Mouse (Mus musculus) left cerebral cortex, adult 2 months (tissue): Measurements from ENCODE around the gene Zswim5. TPM values are rescaled to one million over a fixed set of nuclear protein-coding genes. Genes with fewer than 3 reads are reported as not detected.

Experiments used
- DNase-seq, 2 experiments: peaks; one replicate each; pipeline ENCODE4 v3.0.0; 2021 to 2022; ENCODE audit warnings: low spot score in 2 of 2, mixed read lengths in 1 of 2; ENCODE audit errors: extremely low spot score in 1 of 2
- H3K27ac ChIP-seq: fragments of 200-600 bp; 2 replicates; pipeline ENCODE4 v1.8.1; 2022
- H3K4me3 ChIP-seq: fragments of 200-600 bp; 2 replicates; pipeline ENCODE4 v1.8.1; 2022
- CTCF ChIP-seq: fragments of 200-600 bp; IDR thresholded peaks from 2 replicates; pipeline ENCODE4 v1.8.1; 2022; ENCODE audit warnings: antibody characterized with exemption, mild to moderate bottlenecking, moderate library complexity
- intact Hi-C: fragments of 180-260 bp; cut with DNase I; formaldehyde crosslinking; loops from one replicate; pipeline ENCODE4 v1.15.1; 2025
- total RNA-seq, 2 experiments: library from RNA; stranded (reverse); gene quantifications; 2 replicates each; pipeline ENCODE4 v1.2.3; 2021

Gene Zswim5
- total RNA-seq, 2 experiments from 2014 or later, result 9.3 to 11.0 TPM

- TF ChIP-seq CTCF, result no peak
- intact Hi-C loops, result loop anchor here (2.0 to 10.0 kb wide), 3 partner anchors 24 to 850 kb away; partner anchors contain the start of gene Eif2b3
- H3K4me3 ChIP-seq, result peak within 1 kb of the TSS; percentile 99
- DNase-seq, result peak in 1 of 2 experiments; percentile 50
- peak within 1 kb of the TSS; percentile 72 for H3K27ac ChIP-seq
Measured at GRCm38 (mm10) chr4:116995131-116995797, 118.1 kb downstream of the Zswim5 start, which contains the start of gene Hectd3. Gene Hectd3 (plus strand): TSS chr4:116995317.

DNA sequence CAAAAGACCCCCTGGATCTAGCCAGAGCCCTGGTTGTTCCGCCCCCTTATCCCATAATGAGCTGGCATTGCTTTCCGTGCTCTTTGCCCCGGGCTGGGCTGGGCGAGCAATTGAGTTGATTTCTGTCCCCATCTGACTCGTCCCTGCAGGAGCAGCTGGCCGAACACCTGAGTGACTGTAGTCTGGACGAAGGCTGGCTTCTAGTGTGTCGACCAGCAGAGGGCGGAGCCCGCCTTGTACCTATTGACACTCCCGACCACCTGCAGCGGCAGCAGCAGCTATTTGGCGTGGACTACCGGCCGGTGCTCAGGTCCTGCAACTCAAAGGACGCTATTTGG lies 118.6 kb downstream of the Zswim5 start:
- peak; percentile 43 for TF ChIP-seq CTCF
- H3K27ac ChIP-seq, result peak overlapping the region; percentile 72; the same call in 1 of the 2 replicates
- intact Hi-C loops, result loop anchor here (2.0 to 10.0 kb wide), 3 partner anchors 23 to 851 kb away; partner anchors contain the start of gene Eif2b3
- no peak for DNase-seq
- H3K4me3 ChIP-seq, result peak overlapping the region; percentile 99

- TF ChIP-seq CTCF, result no peak
- DNase-seq, result no peak
- no peak overlapping the region for H3K4me3 ChIP-seq
- intact Hi-C loops, result loop anchor here (10.0 kb wide), 1 partner anchor 855 kb away; no protein-coding TSS in a partner anchor
- no peak overlapping the region for H3K27ac ChIP-seq
Measured at GRCm38 (mm10) chr4:116999513-117000154, 122.5 kb downstream of the Zswim5 start.

- intact Hi-C loops, result loop anchor here (2.0 kb wide), 1 partner anchor 139 kb away; no protein-coding TSS in a partner anchor
- no peak overlapping the region for H3K27ac ChIP-seq
- no peak overlapping the region for H3K4me3 ChIP-seq
- no peak for DNase-seq
- no peak for TF ChIP-seq CTCF
Measured at GRCm38 (mm10) chr4:117001957-117002356, 124.8 kb downstream of the Zswim5 start.

- TF ChIP-seq CTCF, result peak; percentile 79
- H3K4me3 ChIP-seq, result no peak overlapping the region
- intact Hi-C loops, result loop anchor here (2.0 kb wide), 1 partner anchor 138 kb away; no protein-coding TSS in a partner anchor
- peak; percentile 54 to 55 for DNase-seq
- no peak overlapping the region for H3K27ac ChIP-seq
Measured at GRCm38 (mm10) chr4:117002543-117003521, 125.7 kb downstream of the Zswim5 start.

DNA sequence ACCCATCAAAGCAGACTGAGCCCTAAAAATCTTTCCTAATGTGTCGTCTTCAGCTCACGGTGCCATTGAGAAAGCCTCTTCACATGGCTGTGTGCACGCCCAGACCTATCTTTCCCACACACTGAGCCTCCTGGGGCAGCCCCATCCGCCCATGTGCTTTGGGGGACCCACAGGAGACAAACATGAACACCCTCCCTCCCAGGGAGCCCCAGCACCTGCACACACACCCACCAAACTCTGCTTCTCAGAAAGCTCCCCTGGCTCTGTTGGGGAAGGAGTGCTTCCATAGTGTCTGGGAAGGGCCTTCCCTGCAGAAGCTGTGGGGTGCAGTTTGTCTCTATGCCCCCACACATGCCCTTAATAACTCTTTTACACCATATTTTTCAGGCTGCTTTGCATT lies 127.5 kb downstream of the Zswim5 start:
- intact Hi-C loops, result no loop called here
- DNase-seq, result no peak
- TF ChIP-seq CTCF, result no peak
- H3K4me3 ChIP-seq, result no peak overlapping the region
- H3K27ac ChIP-seq, result no peak overlapping the region

DNA sequence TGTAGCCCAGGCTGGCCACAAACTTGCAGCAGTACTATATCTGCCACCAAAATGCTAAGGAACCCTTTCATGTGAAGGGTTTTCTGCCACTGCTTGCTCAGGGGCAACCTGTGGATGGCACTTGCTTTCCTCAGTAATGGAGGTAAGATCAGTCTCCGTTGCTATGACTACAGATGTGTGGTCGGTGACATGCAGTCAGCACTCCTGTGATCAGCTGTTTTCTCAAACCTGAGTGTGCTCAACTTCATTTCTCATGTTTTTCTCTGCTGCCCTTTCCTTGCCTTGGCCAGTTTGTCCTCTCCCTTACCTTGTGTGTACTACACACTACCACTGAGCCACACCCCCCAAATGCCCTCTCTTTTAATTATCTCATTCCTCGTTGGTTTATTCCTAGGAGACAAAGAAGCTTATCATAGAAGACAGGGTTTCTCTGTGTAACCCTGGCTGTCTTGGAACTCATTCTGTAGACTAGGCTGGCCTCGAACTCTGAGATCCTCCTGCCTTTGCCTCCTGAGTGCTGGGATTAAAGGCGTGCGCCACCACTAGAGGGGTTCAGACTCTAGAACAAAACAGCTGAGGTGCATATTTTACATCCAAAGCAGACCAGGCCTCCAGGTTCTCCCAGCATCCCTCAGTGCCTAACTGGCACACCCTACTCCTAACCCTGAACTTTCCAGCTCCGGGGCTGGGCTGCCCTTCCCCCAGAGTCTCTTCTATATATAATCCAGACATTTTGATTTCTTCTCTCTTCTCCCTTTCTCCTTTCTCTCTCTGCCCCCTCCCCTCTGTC lies 128.6 kb downstream of the Zswim5 start:
- intact Hi-C loops, result no loop called here
- no peak for TF ChIP-seq CTCF
- Histone ChIP-seq H3K27ac (no peak overlapping the region), H3K4me3 (no peak overlapping the region)
- no peak for DNase-seq

DNA sequence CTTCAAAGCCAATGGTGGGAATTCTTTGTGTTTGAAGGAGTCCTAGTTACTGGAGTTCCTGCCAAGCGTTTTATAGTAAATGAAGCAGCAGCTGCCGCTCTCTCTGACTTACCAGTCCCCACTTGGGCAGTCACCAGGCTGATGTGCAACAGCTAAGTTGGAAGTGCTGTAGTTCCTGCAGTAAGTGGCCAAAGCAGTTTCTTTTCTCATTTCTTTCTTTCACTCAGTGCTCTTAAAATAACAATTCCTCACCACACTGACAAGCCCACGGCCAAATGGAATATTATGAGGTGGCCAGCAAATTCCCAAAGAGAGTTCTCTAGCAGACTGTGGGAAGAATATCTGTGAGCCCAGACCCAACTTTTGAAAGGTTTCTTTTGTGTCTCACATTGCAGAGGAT lies 129.9 kb downstream of the Zswim5 start:
- intact Hi-C loops, result no loop called here
- Histone ChIP-seq H3K4me3 (no peak overlapping the region), H3K27ac (no peak overlapping the region)
- no peak for DNase-seq
- TF ChIP-seq CTCF, result no peak

DNA sequence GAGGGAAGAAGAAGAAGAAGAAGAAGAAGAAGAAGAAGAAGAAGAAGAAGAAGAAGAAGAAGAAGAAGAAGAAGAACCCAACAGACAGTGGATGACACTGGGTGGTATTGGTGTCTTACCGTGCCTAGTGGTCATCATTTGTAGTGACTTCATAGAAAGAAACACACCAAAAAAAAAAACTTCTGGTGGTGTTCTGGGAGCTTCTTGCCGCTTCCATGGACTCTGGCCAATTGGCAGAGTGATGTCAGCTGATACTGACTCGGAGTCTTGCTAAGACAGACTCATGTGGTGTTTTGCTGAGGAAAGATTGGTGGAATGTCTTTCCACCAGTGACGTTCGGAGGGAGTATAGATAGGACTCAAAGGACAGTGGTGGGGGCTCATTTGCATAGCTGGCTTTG lies 133.1 kb downstream of the Zswim5 start:
- DNase-seq, result no peak
- intact Hi-C loops, result no loop called here
- TF ChIP-seq CTCF, result no peak
- Histone ChIP-seq H3K4me3 (no peak overlapping the region), H3K27ac (no peak overlapping the region)

DNA sequence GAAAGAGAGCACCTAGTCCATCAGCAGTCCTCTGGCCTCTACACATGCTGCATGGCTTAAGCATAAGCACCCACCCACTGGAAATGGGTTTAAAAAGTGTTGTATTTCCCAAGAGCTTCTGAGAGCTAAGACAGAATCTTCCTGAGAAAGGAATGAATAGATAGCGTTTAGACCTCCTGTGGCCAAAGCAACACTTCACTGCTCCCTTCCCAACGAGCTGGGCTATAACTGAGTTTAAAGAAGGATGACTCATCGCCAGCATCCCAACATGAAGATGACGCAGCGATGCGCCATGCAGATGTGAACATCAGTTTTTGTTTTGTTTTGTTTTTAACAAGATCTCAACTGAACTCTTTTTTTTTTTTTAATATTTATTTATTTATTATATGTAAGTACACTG lies 136.4 kb downstream of the Zswim5 start:
- no peak overlapping the region for H3K4me3 ChIP-seq
- no peak overlapping the region for H3K27ac ChIP-seq
- no peak for DNase-seq
- no peak for TF ChIP-seq CTCF
- intact Hi-C loops, result no loop called here

DNA sequence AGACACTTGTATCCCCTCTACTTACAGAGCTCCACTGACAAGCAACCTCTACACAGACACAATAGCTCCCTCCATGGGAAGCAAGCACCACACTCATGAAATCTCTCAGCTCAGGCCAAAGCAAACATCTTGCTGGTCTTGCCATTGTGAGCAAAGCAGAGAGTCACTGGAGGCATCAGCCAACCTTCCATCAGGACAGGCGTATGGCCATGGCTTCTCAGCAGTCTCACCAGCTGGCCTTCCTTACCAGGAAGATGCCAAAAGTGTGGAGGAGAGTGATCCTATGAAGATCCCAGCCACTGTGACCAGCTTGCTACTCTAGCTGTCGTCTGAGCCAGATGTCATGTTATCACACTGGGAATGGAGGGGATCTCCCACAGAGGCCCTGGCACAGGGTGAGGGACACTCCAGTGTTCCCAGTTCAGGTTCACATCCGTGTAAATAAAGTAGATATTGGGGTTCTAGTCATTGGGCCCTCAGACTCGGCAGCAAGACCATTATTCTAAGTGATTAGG lies 137.8 kb downstream of the Zswim5 start:
- no peak for DNase-seq
- TF ChIP-seq CTCF, result no peak
- intact Hi-C loops, result no loop called here
- no peak overlapping the region for H3K27ac ChIP-seq
- no peak overlapping the region for H3K4me3 ChIP-seq
